Mouse (Mus musculus): ENCODE measurements around the gene D430041D05Rik. TPM values are rescaled to one million over a fixed set of nuclear protein-coding genes. Genes with fewer than 3 reads are reported as not detected.

The D430041D05Rik gene
- total and polyA plus RNA-seq, 3 experiments, result not detected

GRCm38 (mm10) chr2:104142140-104142539 lies 268.7 kb downstream of the D430041D05Rik start:
- H3K9ac ChIP-seq (ENCODE audit: insufficient read depth, low read depth), result no peak overlapping the region
- peaks cover 3% of the 10 kb centered on the region for H3K9me3 ChIP-seq (replicated peaks; ENCODE audit: low read length)
- dilution Hi-C loops (cut with MboI; ENCODE audit: extremely low pct_ligation_motif_present, extremely low pct_unique_long_range_greater_than_20kb, low sequenced_read_pairs), result no loop called here
- H3K36me3 ChIP-seq (replicated peaks in 1 of 2; ENCODE audit: control insufficient read depth in 1 of 2, insufficient read depth in 1 of 2, low read length in 1 of 2), result no peaks in the 10 kb centered on the region
- peaks cover 9 to 25% of the 10 kb centered on the region in 2 experiments for H3K4me1 ChIP-seq (ENCODE audit: control insufficient read depth in 1 of 2, insufficient read depth in 2 of 2)
- DNase-seq (ENCODE audit: extremely low read depth), result no peak
- H3K27ac ChIP-seq (ENCODE audit: insufficient read depth, low read depth), result no peak overlapping the region
- in situ Hi-C loops (cut with MboI; ENCODE audit: low pct_ligation_motif_present, low pct_unique_long_range_greater_than_20kb, low sequenced_read_pairs), result loop anchor here (25.0 kb wide), 1 partner anchor 170 kb away; no protein-coding TSS in a partner anchor
- H3K79me2 ChIP-seq (replicated peaks; ENCODE audit: control insufficient read depth, extremely low read depth, insufficient read depth, poor library complexity, severe bottlenecking), result no peaks in the 10 kb centered on the region
- no peak overlapping the region for H3K4me2 ChIP-seq (ENCODE audit: insufficient read depth, low read depth, poor library complexity, severe bottlenecking)
- H3K27me3 ChIP-seq (replicated peaks), result no peaks in the 10 kb centered on the region
- TF ChIP-seq RAD21 (IDR thresholded peaks at IDR 0.05; ENCODE audit: low read depth, low read length) (no peak), MAFK (IDR thresholded peaks at IDR 0.05; ENCODE audit: insufficient replicate concordance, low read length) (no peak), GABPA (IDR thresholded peaks at IDR 0.05; ENCODE audit: insufficient replicate concordance, low read depth, low read length) (no peak), EP300 (IDR thresholded peaks at IDR 0.05; ENCODE audit: low read length) (no peak), ZMIZ1 (IDR thresholded peaks at IDR 0.05; ENCODE audit: low read depth, low read length) (no peak), MXI1 (IDR thresholded peaks at IDR 0.05; ENCODE audit: low read depth, low read length) (no peak)
- no peak overlapping the region for H3K4me3 ChIP-seq (replicated peaks in 1 of 3; ENCODE audit: low read depth in 2 of 3, low read length in 2 of 3, poor library complexity in 1 of 3)

- no peak overlapping the region for H3K4me3 ChIP-seq (replicated peaks in 1 of 3; ENCODE audit: low read depth in 2 of 3, low read length in 2 of 3, poor library complexity in 1 of 3)
- peaks cover 0 to 4% of the 10 kb centered on the region in 2 experiments; a peak in 1 of 4 replicates for H3K4me1 ChIP-seq (ENCODE audit: control insufficient read depth in 1 of 2, insufficient read depth in 2 of 2)
- H3K4me2 ChIP-seq (ENCODE audit: insufficient read depth, low read depth, poor library complexity, severe bottlenecking), result no peak overlapping the region
- in situ Hi-C loops (cut with MboI; ENCODE audit: low pct_ligation_motif_present, low pct_unique_long_range_greater_than_20kb, low sequenced_read_pairs) (loop anchor here (10.0 to 25.0 kb wide), 2 partner anchors 176 to 279 kb away; partner anchors contain the start of gene D430041D05Rik), dilution Hi-C loops (cut with MboI; ENCODE audit: extremely low pct_ligation_motif_present, extremely low pct_unique_long_range_greater_than_20kb, low sequenced_read_pairs) (no loop called here)
- H3K27me3 ChIP-seq (replicated peaks), result no peaks in the 10 kb centered on the region
- H3K27ac ChIP-seq (ENCODE audit: insufficient read depth, low read depth), result no peak overlapping the region
- DNase-seq (ENCODE audit: extremely low read depth), result no peak
- H3K9me3 ChIP-seq (replicated peaks; ENCODE audit: low read length), result peaks cover 3% of the 10 kb centered on the region
- TF ChIP-seq SIN3A (IDR thresholded peaks at IDR 0.05; ENCODE audit: low read length) (no peak), RCOR1 (conservative IDR thresholded peaks at IDR 0.05; ENCODE audit: low read depth, low read length) (no peak), MAZ (IDR thresholded peaks at IDR 0.05; ENCODE audit: low read depth, low read length) (no peak), ZKSCAN1 (IDR thresholded peaks at IDR 0.05; ENCODE audit: borderline replicate concordance, low read depth, low read length) (no peak)
- H3K9ac ChIP-seq (ENCODE audit: insufficient read depth, low read depth), result no peak overlapping the region
- H3K79me2 ChIP-seq (replicated peaks; ENCODE audit: control insufficient read depth, extremely low read depth, insufficient read depth, poor library complexity, severe bottlenecking), result no peaks in the 10 kb centered on the region
- H3K36me3 ChIP-seq (replicated peaks in 1 of 2; ENCODE audit: control insufficient read depth in 1 of 2, insufficient read depth in 1 of 2, low read length in 1 of 2), result no peaks in the 10 kb centered on the region
Observed at GRCm38 (mm10) chr2:104135920-104136319, 274.9 kb downstream of the D430041D05Rik start.

GRCm38 (mm10) chr2:104134150-104135056 lies 276.4 kb downstream of the D430041D05Rik start:
- Histone ChIP-seq H3K36me3 (replicated peaks in 1 of 2; ENCODE audit: control insufficient read depth in 1 of 2, insufficient read depth in 1 of 2, low read length in 1 of 2) (no peaks in the 10 kb centered on the region), H3K4me2 (ENCODE audit: insufficient read depth, low read depth, poor library complexity, severe bottlenecking) (no peak overlapping the region), H3K27me3 (replicated peaks) (peaks cover 3% of the 10 kb centered on the region), H3K9ac (ENCODE audit: insufficient read depth, low read depth) (no peak overlapping the region), H3K4me3 (replicated peaks in 1 of 3; ENCODE audit: low read depth in 2 of 3, low read length in 2 of 3, poor library complexity in 1 of 3) (no peak overlapping the region), H3K4me1 (ENCODE audit: control insufficient read depth in 1 of 2, insufficient read depth in 2 of 2) (peaks cover 0 to 4% of the 10 kb centered on the region in 2 experiments; a peak in 1 of 4 replicates), H3K9me3 (replicated peaks; ENCODE audit: low read length) (peaks cover 3% of the 10 kb centered on the region), H3K27ac (ENCODE audit: insufficient read depth, low read depth) (no peak overlapping the region), H3K79me2 (replicated peaks; ENCODE audit: control insufficient read depth, extremely low read depth, insufficient read depth, poor library complexity, severe bottlenecking) (no peaks in the 10 kb centered on the region)
- peak; percentile 94 for TF ChIP-seq SMC3 (IDR thresholded peaks at IDR 0.05; ENCODE audit: low read depth, low read length)
- TF ChIP-seq USF2 (conservative IDR thresholded peaks at IDR 0.05; ENCODE audit: low read depth, low read length), result no peak
- TF ChIP-seq HCFC1 (IDR thresholded peaks at IDR 0.05; ENCODE audit: low read depth, low read length), result no peak
- TF ChIP-seq ZC3H11A (IDR thresholded peaks at IDR 0.05; ENCODE audit: low read depth, low read length), result peak; percentile 78
- no peak for TF ChIP-seq POLR2AphosphoS2 (IDR thresholded peaks at IDR 0.05; ENCODE audit: low read depth, low read length)
- TF ChIP-seq RAD21 (IDR thresholded peaks at IDR 0.05; ENCODE audit: low read depth, low read length), result peak; percentile 100
- TF ChIP-seq CTCF (conservative IDR thresholded peaks at IDR 0.05 in 1 of 2, IDR thresholded peaks at IDR 0.05 in 1 of 2; ENCODE audit: low read depth in 2 of 2, low read length in 2 of 2), result peak; percentile 76 to 97
- TF ChIP-seq RCOR1 (conservative IDR thresholded peaks at IDR 0.05; ENCODE audit: low read depth, low read length), result no peak
- no peak for TF ChIP-seq NRF1 (IDR thresholded peaks at IDR 0.05; ENCODE audit: low read depth, low read length)
- TF ChIP-seq ETS1 (conservative IDR thresholded peaks at IDR 0.05; ENCODE audit: low read depth, low read length), result no peak
- peak; percentile 89 for TF ChIP-seq MAX (IDR thresholded peaks at IDR 0.05; ENCODE audit: low read length)
- peak; percentile 81 for TF ChIP-seq MYC (IDR thresholded peaks at IDR 0.05; ENCODE audit: low read depth, low read length)
- TF ChIP-seq JUND (conservative IDR thresholded peaks at IDR 0.05; ENCODE audit: low read depth, low read length), result 0 out of 2 replicates have a peak, but pooled peaks have one; percentile 21
- peak; percentile 88 for DNase-seq (ENCODE audit: extremely low read depth)
- in situ Hi-C loops (cut with MboI; ENCODE audit: low pct_ligation_motif_present, low pct_unique_long_range_greater_than_20kb, low sequenced_read_pairs), result loop anchor here (5.0 to 25.0 kb wide), 3 partner anchors 178 to 453 kb away; partner anchors contain the start of gene D430041D05Rik
- dilution Hi-C loops (cut with MboI; ENCODE audit: extremely low pct_ligation_motif_present, extremely low pct_unique_long_range_greater_than_20kb, low sequenced_read_pairs), result no loop called here
